Mouse (Mus musculus) T-cell, adult 2 months (primary cell): ENCODE measurements around the gene Camkk2.
A peak's percentile ranks its signal among the peaks of the same experiment; 100 is the strongest.

Experiments used
- DNase-seq: peaks from one replicate; pipeline ENCODE4 v3.0.0; 2022; ENCODE audit warnings: low spot score

Gene Camkk2

DNA sequence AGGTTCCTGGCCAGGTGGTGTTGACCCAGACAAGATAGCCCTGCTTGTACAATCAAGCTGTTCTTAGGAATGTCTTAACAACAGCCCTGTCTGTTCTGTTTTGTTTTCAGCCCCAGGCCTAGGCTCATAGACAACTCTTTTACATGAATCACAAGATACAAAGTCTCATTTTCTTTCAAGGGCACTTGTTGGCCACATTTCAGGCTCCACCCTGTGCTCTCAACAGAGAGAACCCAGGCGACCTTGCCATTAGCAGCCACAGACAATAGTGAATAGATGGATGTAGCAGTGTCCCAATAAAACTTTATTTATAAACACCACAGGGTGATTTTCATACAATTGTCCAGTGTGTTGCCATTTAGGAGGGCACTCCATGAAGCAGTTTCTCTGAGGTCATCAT, 2.9 kb upstream of the Camkk2 start:
- DNase-seq: no peak

DNA sequence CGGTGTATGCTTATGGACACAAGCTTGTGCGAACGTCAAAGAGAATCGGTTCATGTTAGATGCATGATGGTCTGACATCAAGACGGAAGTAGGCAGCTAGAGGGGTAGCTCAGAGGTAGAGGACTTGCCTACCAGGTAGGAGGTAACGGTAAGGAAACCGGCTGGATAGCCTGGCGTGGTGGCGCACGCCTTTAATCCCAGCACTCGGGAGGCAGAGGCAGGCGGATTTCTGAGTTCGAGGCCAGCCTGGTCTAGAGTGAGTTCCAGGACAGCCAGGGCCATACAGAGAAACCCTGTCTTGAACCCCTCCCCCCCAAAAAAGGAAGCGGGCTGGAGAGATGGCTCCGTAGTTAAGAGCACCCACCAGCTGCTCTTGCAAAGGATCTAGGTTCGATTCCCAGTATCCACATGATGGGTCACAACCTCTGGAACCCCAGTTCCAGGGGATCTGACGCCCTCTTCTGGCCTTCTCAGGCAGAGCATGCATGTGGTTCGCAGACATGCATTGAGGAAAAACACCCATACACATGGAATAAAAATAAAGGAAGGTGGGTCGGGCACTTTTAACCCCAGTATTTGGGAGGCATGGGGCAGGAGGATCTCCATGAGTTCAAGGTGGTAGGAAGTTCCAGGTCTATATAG, 1.7 kb upstream of the Camkk2 start:
- DNase-seq: no peak

DNA sequence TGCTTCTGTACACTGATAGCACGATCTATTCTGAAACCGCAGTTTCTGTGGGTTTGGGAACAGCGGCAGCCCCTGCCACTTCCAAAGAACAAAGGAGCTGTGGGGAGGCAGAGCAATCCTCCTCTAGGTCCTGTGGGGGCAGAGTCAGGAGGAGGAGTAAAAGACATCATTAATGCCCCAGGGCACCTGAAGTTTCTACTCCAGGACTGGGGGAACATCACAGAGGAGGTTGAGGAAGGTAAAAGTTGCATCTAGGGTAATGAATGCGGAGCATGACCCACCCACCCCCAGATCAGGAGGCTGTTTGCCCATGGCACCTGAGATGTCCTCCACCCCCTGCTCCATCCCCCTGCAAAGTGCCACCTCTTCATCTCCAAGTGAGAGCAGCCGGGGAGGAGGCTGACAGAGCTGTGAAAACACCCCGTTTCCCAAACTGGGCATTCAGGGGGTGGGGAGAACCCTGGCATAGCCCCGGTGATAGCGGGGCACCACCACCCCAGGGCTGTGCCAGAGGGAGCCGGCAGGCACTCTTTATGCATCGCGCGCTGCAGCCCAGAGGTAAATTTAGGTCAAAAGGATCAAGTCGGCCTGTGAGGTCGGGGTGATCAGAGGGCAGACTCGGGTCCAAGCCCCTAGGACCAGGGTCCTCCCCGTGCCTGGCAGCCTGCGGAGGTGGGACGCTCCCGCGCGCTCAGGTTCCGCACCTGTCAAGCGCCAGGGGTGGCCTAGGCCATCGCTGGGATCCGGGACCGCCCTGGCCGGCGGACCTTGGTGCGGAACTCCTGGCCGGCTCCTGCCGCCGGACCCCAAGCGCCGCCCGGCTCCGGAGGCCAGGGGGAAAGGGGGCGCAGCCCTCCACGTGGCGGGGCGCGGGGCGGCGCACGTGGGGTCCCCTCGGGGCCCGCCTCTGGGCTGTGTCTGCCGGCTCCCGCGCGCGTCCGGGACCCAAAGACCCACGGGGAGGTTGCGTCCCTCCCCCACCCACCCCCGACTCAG, 680 bp downstream of the Camkk2 start:
- DNase-seq: peak; percentile 19

DNA sequence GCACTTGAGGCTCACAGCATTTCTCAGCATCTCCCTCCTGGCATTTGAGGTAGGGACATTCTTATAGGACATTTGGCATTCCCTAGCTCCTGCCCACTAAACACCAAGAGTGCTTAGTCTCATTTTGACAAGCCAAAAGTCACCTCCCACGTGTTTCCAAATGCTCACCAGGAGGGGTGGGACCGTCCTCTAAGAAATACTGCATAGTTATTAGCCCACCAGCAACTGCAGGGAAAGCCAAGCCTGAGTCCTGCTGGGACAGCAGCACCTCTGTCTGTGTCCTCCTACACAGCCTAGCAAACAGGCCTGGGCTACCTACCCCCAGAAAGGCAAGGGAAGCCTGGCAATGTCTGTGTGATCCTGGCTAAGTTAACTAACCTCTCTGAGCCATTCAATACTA, 1.9 kb downstream of the Camkk2 start:
- DNase-seq: no peak

DNA sequence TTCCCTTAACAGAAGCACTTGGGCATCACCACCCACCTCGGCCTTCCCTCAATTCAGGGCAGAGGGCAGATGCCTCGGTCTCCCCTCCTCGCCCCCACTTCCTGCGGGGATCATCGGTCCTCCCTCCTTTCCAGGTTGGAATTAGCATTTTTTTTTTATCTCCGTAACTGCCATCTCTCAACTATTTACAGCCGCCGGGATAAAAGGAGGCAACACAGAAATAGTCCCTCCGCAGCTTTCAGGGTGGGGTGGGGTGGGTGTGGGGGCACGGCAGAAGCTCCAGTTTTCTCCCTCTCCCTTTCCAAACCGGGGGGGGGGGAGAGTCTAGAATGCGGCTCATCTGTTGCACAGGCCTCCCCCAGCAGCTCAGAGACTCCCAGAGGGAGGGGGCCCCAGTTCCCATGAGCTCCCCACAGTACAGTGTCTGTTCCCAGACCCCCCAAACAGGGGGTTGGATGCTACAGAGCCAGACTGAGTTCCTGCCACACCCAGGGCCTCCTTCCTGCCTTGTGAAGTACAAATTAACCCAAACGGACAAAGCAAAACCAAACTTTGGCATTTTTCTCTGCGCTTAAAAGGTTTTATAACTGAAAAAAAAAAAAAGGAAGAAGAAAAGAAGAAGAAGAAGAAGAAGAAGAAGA, 3.4 kb downstream of the Camkk2 start:
- no peak for DNase-seq

DNA sequence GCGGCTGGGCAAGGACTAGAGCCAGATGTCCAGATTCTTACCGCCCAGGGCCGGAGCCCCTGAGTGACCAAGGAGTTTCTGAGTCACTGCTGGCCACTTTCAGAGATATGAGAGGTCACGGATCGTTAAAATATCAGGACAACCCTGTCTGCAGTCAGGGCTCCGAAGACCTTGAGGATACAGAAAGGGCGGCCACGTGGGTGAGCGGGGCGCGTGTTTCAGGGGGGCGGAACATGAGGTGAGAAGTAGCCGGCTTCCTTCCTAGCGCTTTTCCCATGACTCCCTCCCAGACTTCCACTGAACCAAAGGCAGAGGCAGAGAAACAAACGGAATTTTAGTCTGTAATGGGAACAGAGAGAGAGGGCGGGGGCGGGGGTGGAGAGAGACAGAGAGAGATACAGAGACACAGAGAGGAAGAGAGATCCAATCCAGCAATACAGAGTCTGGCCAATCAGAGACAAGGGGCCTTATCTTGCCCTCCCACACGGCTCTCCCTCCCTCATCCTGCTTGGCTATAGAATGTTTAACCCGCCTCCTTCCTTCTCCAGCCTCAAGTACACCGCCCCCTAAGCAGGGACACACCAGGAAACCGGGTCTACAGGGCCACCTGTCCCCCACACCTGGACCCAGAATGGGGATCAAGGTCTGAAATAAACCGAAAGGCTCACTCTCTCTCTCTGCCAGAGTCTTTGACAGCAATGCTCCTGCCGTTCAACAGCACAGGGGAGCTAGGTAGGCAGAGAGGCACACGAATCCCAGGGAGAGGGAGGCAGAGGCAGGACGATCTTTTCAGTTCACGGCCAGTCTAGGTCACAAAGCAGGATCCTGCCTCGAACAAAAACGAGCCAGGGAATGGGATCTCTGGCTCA, 4.2 kb downstream of the Camkk2 start:
- no peak for DNase-seq

DNA sequence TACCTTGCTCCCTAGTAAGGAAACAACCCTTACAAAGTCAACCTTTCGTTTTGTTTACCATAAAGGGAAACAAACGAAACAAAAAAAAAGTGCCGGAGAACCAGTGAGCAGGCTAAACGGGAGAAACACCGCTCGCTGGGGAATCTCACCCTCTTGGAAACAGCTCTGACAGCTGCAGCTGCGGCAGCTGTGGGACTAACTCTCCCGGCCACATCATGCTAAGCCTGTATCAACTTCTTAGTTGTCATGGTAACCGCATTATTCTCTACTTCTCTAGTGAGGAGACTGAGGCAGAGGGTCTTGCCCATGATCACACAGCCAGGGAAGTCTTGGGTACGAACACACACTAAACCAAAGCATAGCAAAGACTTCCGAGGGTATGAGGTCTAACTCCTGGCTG, 5.5 kb downstream of the Camkk2 start:
- DNase-seq: no peak

DNA sequence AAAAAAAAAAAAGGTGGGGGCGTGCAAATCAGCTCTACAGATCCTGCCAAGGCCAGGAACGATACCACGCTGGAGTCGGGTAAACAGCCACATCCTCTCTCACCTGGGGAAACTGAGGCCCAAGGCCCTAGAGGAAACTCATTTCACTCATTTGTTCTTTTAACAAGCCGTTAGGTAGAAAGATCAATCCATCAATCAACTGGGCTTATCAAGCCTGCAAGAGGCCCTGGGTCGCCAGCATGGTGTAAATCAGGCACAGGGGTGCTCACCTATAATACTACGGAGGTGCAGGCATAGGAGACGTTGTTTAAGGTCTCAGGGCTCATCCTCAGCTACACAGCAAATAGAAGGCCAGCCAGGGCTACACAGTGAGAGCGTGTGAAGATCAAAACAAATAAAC, 7.8 kb downstream of the Camkk2 start:
- no peak for DNase-seq

DNA sequence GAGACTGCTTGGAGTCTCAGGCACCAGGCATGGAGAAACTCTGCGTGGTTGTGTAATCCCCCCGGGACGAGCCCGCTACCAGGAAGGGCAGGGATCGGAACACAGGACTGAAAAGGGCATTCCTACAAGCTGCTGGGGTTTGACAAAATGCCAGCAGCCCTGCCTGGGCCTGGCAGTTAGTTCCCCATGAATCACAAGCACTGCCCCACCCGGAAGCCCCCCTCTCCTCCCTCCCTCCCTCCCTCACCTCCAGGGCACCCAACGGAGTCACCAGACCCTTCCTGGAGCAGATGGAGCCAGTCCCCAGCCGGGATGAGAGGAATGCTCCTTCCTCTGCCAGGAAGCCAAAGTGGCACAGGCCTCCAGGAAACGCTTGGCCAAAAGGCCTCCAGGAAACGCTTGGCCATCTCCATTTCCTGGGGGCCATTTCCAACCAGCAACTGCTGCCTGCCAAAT, 8.4 kb downstream of the Camkk2 start:
- DNase-seq: no peak

DNA sequence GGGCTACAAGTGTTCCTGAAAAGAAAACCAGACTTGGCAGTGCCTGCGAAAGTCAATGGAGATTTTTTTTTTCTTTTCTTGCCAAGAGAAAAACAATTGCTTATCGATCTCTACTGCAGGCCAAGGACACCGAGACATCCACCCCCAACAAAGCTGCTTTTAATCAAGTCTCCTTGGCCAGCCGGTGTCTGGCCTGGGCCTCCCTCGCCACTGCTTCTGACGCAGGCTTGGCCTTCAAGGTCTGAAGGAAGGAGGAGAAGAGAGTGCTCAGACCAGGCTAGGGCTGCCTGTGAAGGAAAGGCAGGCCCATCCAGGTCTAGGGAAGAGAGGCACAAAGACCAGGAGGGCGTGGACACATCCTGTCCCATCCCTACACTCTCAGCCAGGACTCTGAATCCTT, 8.9 kb downstream of the Camkk2 start:
- no peak for DNase-seq

DNA sequence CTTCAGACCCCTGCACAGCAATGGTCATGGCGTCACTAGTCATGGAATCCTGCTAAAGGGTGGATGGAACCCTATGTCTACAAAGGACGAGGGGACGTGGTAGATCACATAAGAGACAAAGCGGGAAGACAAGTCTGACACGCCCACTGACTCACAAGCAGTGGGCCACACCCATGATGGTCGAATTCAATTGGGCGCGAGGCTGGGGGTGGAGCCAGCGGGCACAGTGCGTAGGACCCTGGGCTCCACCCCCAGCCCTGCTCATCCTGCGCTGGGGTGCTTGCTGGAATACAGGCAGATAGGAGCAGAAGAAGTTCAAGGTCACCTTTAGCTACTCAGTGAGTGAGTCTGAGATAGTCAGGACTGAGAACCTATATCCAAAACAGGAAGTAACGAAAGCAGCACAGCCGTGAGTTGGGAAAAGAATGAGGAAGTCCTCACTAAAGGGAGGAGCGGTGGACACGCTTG, 10.1 kb downstream of the Camkk2 start:
- no peak for DNase-seq

DNA sequence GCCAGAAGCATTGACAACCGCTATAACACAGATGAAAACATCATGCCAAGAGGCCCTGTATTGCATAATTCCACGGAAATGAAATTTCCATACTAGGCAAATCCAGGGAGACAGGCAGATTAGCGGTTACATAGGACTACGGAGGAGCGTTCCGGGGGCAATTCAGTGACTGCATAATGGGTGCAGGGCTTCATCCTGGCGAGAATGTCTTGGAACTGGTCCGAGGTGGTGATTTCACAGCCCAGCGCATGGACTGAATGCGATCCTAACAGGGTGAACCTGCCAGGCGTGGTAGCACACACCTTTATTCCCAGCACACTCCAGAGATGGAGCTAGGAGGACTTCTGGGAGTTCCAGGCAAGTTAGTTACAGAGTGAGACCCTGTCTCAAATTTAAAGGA, 11.9 kb downstream of the Camkk2 start:
- no peak for DNase-seq

DNA sequence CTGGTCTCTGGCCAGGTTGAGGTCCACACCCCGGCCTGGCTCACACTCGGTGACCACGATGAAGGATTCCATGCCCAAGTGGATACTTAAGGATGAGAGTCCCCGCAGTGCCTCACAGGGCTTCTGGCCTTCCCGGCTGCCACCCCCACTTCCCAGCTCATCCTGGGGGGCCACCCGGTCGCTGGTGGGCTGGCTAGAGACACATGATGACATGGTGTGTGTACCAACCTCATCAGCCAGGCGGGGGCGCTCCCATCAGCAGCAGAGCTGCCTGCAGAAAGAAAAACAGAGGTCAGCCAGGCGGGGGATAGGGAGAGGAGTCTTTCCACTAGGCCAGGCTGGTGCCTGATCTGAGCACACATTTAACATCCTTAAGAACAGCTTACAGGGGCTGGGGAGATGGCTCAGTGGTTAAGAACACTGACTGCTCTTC, 15.2 kb downstream of the Camkk2 start:
- no peak for DNase-seq

DNA sequence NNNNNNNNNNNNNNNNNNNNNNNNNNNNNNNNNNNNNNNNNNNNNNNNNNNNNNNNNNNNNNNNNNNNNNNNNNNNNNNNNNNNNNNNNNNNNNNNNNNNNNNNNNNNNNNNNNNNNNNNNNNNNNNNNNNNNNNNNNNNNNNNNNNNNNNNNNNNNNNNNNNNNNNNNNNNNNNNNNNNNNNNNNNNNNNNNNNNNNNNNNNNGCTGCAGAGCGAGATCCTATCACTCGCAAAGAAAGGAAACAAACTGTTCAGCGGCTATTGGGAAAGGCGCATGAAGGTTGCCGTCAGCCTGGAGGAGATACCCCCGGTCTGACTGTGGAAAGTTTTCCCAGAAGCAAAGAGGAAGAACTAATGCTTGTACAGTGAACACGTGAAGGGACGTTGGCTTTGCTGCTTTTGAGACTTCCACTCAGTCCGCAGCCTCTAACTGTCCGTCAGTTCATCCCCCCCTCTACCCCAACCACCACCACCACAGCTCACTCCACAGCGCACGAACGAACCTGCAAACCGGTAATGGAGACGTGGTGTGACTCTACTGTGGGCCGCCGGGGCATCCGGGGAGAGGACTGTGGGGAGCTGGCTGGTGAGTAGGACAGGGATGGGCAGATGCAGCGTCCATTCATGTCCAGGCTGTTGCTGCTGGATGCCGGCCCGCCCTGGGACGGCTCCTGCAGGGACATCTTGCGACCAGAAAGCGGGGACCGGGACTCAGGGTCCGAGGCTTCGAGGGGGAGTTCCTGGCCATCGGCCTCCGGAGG, 15.8 kb downstream of the Camkk2 start:
- no peak for DNase-seq

DNA sequence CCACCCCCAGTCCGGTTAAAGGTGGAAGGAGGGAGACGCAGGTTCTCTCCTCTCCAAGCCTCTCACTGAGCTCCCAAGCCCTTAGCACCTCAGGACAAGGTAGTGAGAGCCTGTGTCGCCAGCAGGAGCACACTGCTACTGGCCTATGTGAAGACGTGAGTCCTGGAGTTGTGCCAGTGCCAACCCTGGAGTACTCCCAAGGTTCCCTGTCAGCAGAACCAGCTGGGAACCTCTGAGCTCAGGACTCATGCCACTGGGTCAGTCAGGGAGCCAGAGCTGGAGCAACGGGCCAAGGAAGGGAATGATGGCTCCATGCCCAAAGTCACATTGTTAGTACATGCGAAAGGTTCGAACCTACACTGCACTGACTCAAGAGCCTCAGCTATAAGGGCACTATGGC, 22.5 kb downstream of the Camkk2 start:
- no peak for DNase-seq

DNA sequence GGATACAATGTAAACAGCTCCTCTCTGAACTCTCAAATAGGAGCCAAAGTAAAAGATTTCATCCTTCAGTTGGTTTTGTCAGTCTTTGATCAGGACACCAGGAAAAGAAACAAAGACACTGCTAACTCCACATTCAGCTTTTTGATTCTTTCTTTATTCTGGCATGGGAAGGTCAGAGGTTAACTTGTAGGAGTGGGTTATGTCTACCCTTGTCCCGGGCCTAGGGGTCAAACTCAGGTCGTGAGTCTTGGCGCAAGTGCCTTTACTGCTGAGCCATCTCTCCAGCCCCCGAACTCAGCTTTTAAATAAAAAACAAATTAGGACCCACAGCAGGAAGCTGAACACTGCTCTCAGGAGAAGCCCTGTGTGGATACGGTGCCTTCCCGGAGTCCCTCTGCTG, 23.1 kb downstream of the Camkk2 start:
- no peak for DNase-seq

DNA sequence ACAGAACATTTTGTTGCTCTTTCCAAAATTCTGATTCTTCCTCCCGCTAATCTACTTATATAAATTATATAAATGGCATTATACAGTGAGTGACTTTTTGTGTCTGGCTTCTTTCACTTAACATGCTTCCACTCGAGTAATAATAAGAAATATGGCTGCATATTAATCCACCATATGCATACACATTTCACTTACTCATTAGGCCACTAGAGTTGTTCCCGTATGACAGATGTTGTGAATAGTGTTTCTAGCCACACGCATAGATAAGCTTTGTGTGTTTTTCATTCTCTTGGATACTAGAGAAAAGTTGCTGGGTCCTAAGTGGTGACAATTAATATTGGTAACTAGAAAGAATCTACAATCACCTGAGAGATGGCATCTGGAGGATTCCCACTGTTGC, 23.6 kb downstream of the Camkk2 start:
- no peak for DNase-seq

DNA sequence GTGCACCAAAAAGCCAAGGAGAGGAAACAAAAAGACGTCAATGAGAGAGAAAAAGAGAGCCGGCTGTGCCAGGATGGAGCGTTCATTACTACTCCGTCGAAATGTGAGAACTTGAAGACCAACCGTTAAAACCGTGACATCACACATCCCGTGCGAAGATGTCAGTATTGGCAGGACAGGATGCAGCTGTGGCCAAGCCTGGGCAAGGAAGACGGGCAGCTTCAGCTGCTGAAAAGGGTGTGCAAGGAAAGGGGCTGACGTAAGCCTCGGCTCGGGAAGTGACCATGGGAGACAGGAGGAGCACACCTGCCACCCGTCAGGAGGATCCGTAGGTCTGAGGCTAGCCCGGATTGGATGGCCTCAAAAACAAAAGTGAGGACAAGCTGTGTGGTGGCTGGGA, 24.7 kb downstream of the Camkk2 start:
- DNase-seq: no peak

DNA sequence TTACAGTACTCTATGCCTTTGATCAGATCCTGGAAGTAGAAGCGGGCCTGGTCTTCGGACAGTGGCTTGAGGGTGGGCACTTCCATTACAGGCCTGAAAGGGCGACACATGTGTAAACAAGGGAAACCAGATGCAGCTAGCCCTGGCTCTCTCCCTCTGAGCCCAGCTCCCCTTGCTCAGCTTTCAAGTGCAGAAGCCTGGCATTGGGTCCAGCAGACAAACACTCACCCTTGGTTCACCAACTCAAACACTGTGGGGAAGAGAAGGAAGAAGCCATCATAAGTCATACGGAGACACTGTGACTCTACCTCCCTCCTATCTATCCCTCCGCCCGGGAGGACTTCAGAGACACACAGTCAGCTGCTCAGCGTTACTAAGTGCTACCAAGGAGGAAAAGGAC, 31.3 kb downstream of the Camkk2 start:
- DNase-seq: no peak

DNA sequence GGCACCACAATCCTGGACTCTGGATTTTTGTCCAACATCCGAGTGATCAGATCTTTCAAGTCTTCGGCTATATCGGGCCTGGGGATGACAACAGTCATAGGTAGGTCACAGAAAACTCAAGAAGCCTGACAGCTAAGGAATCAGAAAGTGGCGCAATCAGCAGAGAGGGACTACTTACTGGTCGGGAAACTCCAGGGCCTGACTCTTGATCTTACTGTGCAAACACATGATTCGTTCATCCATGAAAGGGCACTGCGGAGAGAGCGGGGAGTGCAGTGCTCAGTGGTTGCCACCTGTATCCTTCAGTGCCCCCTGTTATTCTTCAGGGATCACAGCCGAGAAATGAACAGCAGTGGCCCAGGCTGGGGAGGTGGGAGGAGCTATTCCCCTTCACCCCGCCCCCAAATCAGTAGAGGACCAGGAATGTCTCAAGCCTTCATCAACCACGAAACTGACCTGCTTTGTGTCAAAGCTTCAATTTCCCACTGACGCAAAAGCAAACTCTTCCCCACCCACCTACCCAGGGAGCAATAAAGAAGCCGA, 35.3 kb downstream of the Camkk2 start:
- no peak for DNase-seq

DNA sequence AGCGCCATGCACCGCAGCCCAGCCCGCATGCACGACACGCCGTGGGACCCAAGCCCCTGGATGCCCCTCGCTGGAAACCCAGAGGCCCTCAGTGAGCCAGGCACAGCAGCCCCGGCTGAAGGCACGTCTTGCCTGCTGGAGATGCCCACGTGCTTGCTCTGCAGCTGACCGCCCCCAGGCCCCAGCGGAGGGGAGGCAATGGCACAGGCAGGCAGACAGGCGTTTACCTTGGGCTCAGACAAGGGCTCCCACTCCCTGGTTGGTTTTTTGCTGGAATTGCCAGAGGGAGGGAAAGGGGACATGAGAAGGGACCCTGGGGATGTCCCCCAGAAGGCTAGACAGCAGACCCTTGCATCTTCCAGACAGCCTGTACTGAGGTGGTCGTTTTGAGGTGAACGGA, 42.4 kb downstream of the Camkk2 start:
- no peak for DNase-seq
